Mouse (Mus musculus) neutrophil, adult 5-6 weeks (primary cell): ENCODE measurements around the gene Dhh. TPM values are rescaled to one million over a fixed set of nuclear protein-coding genes. Genes with fewer than 3 reads are reported as not detected.
A peak's percentile ranks its signal among the peaks of the same experiment; 100 is the strongest.

ENCODE experiments used
- ATAC-seq: fragments of 151-379, 151-347 bp; 2 replicates; pipeline ENCODE4 v1.8.0; 2017; ENCODE audit warnings: mild to moderate bottlenecking, moderate TSS enrichment; ENCODE audit not compliant: insufficient number of reproducible peaks, poor library complexity, low FRiP score, severe bottlenecking; ENCODE audit errors: extremely low read depth
- total RNA-seq: library from RNA; stranded (forward); fragments of 200-1000 nt; gene quantifications from 2 replicates; pipeline ENCODE4 v1.2.3, GENCODE M21; 2017

Gene Dhh
- total RNA-seq, 1 experiment from 2014 or later: 0.70 TPM

GRCm38 (mm10) chr15:98917538-98918498 lies 19.5 kb upstream of the Dhh start, which contains the start of gene Lmbr1l:
Gene Lmbr1l, minus strand, starts transcription at chr15:98918231.
- ATAC-seq: peak; percentile 97

- no peak for ATAC-seq
These were observed 18.8 kb upstream of the Dhh start for GRCm38 (mm10) chr15:98917091-98917490.

GRCm38 (mm10) chr15:98916016-98916415 lies 17.7 kb upstream of the Dhh start:
- ATAC-seq: no peak

GRCm38 (mm10) chr15:98914903-98915302 lies 16.6 kb upstream of the Dhh start:
- ATAC-seq: no peak

- 0 out of 2 replicates have a peak, but pooled peaks have one; percentile 14 for ATAC-seq
These were observed 6.4 kb upstream of the Dhh start for GRCm38 (mm10) chr15:98904692-98905091.

GRCm38 (mm10) chr15:98902600-98902999 lies 4.3 kb upstream of the Dhh start:
- ATAC-seq: no peak

GRCm38 (mm10) chr15:98901530-98901929 lies 3.2 kb upstream of the Dhh start:
- ATAC-seq: no peak

- no peak for ATAC-seq
These were observed 845 bp downstream of the Dhh start for GRCm38 (mm10) chr15:98897495-98897894.

- ATAC-seq: no peak
These were observed 2.4 kb downstream of the Dhh start for GRCm38 (mm10) chr15:98895635-98896589.

- ATAC-seq: no peak
These were observed 3.4 kb downstream of the Dhh start for GRCm38 (mm10) chr15:98894746-98895634.

- peak; percentile 13; the same call in 1 of the 2 replicates for ATAC-seq
These were observed 4.2 kb downstream of the Dhh start, which contains the start of gene Rhebl1 for GRCm38 (mm10) chr15:98893940-98894745. Gene Rhebl1, minus strand, starts transcription at chr15:98894540.

- ATAC-seq: no peak
These were observed 5.3 kb downstream of the Dhh start for GRCm38 (mm10) chr15:98893036-98893435.

GRCm38 (mm10) chr15:98891907-98892606 lies 6.3 kb downstream of the Dhh start:
- peak; percentile 68 for ATAC-seq

GRCm38 (mm10) chr15:98891198-98891742 lies 7.1 kb downstream of the Dhh start:
- no peak for ATAC-seq

GRCm38 (mm10) chr15:98887526-98887925 lies 10.8 kb downstream of the Dhh start:
- ATAC-seq: no peak

- ATAC-seq: no peak
These were observed 11.5 kb downstream of the Dhh start for GRCm38 (mm10) chr15:98886667-98887387.
